Mouse (Mus musculus) R1 (cell line): Measurements from ENCODE around the gene Ptn.

Experiments
- DNase-seq: peaks from one replicate; pipeline ENCODE4 v3.0.0-alpha.2; 2018; ENCODE audit warnings: low read depth, low spot score

Ptn gene

DNA sequence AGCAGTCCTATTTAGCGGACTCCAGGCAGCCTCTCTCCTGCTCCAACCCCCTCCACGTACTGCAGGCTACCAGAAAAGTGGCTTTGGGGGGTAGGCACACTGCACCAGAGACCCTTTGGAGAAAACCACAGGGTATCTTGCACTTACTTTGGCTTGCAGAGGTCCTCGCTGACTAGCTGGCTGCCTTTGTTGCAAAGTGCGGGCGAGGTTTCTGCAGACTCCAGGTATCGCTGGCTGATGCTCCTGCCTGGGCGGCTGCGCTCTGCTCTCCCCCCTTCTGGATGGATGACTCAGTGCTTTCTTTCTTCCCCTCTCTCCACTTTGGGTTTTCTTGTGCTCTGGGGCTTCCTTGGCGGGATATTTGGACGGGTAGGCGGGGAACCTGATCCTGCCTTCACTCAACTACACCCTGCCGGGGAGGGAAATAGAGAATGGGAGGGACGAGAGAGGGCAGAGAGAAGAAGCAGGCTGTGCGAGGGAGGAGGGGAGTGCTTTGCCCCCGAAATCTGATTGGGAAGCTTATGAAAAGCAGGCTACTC lies at the start of gene Ptn:
Gene Ptn (minus strand): TSS at position 474 of the 539 bp plus-strand sequence.
- DNase-seq = peak; percentile 43

DNA sequence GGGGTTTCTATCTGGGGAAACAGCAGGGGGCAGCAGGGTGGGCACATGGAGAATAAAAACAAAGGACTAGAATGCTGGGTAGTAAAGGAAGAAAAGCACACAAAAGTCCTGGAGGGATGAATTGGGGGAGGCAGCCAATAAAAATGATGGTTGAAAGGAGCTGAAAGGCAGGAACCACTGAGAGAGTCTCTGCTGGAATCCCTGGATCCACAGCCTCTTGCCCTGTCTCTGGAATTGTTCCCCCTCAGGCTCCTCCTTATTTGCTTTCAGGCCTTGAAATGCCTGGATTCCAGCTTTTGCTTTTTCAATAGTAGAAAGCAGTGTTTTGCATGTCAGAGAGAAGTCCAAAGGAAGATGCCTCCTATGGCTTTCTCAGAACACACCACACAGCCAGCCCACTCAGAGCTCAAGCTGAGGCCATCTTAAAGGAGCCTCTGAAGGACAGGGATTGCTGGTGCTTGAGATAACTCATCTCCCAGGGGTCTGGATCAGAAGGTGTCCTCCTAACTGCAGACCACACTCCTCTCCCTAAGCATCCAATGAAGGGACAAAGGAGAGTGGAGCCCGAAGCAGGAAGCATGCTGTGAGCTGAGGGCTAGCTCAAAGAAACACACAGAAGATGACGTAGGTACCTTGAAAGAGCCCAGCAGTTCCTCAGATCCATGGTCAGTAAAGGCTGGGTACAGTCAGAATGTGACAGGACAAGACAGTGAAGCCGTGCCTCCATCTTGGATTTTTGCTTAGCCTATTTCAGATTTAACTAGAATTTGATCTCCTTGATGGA lies 48.4 kb upstream of the Ptn start:
- DNase-seq = peak; percentile 98

DNA sequence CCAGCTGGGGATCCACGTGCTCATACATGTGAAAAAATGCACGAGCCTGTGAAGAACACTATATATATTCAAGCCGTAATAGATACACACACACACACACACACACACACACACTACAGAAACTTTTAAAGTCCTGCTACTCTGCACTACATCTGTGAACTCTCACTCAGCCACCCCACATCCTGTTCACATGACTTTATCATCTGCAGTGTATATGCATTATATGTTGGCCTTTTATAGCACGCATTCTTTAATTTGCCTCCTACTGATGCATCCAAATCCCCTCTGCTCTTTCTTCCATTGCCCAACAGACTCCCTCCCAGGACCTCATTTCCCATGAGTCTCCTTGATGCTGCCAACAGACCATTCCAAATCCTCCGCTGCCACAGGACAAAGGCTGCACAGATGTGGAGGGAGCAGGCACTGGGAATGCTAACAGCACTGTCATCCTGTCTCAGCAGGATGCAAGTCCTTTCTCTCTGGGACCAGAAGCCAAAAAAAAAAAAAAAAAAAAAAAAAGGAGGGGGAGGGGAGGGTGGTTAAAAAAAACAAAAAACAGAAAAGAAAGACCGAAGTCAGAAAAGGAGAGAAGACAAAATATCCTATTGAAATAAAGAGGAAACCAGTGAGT lies 47.7 kb upstream of the Ptn start:
- peak; percentile 96 for DNase-seq

DNA sequence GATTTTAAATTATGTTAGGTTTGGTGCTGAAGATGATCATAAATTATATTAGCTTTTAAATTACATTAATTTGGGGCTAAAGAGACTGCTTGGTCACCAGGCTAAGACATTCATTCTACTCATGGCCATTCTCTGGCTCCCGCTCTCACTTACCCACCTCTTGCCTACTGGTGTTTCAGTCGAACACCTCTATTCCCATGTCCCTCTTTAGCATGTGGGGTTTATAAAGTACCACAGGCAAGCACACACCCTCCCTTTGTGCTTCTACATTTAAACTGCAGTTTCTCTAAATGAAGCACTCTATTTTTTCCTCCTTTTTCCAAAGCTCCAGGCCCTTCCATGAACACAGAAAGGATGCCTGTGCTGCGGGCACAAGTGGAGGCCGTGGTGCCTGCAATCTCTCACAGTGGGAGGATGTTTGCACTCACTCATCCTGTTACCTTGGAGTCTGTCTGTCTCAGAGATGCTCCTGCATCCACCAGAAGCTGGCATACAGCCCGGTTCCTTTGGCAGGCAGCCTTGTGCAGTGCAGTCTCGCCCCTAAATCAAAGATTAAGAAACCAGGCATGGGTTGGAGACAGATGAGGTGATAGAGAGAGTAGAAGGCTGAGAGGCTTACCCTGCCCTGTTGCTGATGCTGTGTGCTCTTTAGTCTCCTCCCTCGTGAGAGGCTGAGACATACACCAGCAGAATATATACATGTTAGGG lies 40.6 kb upstream of the Ptn start:
- DNase-seq = no peak

DNA sequence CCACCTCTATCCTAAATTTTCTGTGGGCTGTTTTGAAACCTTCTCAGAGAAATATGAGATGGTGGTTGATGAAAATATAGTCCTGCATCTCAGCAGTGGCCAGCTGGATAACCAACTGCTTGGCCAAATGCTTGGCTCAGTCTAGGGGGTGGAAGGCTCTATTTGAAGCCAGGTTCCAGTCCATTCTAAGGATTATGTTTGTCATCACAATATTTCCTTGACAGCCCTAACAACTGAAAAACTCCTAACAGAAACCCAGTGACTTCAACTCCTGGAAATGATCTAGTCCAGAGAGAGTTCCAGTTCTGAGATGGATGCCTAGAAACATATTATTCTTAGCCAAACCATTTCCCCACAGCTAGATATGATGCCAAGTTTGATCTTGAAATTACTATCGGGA lies 35.3 kb upstream of the Ptn start:
- no peak for DNase-seq

DNA sequence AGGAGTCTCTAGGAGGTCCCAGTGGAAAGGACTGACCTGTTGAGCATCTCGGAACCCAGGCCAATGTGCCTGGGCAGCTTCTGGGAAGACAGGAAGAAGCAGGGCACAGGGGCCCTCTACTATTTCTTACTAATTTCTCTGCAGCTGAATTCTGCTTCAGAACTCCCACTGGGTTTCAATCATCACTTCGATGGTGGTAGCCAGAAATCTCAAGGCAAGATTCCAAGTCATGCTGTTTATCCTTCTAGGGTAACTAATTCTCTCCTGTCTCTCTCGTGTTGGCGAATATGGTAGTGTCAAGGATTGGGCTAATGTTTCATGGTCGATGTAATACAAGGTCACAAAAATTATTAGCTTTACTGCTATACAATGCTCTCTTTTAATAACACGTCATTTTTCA lies 34.2 kb upstream of the Ptn start:
- no peak for DNase-seq

DNA sequence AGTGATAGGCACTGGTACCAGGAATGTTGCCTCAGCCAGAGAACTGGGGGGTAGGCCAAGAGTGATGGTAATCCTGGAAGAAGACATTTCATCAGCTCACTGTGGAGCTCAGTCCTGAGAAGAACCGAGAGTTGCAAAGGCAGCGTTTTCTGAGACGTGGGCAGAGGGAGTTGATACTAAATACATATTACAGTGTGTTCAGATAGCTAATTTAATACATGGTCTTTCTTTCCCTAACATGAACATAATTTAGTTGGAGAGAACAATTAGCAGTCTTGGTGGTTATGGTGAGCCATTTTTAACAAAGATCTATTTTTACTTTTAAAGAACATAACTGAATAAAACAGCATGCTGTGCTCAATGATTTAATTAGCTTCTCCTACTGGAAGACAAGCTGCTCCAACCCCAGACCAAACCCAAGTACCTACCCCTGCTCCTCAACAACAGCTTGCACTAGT lies 33.0 kb upstream of the Ptn start:
- no peak for DNase-seq

DNA sequence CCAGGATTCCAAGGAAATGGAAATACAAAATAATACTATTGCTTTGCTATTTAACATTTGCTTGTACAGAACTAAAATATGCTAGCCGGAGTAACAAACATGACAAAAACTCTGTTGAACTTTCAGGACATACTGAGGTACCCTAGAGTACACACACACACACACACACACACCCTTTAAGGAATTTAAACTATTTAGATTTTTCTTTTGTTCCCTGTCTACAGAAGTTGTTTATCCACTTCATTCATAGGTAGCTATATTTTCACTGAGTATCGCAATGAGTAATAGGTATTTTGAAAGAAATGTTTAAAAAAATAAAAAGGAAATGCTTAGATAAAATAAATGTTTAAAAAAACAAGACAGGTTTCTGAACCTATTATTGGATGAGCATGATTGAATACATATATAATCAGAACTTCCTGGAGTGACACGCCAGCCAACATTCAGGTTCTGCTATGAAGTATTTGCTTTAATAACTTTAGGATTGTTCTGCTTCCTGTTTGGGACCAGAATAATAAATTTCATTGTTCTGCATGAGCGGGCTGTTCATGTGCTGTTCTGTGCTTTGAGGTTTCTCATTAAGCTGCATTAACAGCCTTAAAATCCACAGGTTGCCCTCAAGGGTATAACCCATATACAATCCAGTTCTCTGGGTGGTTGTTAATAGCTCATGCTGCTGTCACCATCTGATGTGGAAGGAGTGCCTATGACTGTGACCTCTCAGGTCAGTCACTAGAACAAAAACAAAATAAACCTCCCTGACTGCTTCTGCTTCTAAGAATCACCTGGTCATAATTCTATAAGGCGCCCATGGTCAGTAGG lies 32.3 kb upstream of the Ptn start:
- no peak for DNase-seq

DNA sequence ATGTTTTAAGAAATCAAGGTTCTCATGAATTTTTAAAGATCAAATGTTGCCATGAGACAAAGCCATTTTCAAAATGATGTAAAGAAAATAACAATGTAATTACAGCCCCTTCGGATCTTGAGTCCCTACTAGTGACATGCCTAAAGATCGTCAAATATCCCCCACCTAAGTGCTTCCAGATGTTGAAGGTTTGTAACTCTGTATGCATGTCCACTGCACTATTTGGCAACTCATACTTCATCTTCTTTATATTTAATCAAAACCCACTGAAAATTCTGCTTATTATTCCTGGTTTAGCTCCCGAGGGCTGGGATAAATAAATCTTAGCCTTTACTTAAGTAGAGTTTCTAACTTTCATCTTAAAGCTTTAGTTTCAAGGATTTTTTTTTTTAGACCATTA lies 31.7 kb upstream of the Ptn start:
- DNase-seq = no peak

DNA sequence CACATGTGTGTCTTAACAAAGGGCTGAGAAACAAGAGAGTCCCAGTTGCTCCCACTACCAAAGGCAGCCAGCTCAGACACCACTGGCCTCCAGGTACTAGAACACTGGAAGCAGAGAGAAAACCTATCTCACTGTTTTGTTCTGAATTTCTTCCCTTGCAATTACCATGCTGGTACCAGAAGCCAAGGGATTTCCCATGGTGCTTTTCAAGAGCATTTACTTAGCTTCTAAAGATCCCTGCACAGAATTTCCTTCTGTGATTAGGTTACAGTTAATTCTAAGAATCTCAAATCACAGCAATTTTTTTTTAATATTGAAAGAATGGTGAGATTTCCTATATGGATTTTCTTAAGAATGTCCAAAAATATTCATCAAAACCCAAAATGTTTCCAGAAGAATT lies 31.2 kb upstream of the Ptn start:
- no peak for DNase-seq

DNA sequence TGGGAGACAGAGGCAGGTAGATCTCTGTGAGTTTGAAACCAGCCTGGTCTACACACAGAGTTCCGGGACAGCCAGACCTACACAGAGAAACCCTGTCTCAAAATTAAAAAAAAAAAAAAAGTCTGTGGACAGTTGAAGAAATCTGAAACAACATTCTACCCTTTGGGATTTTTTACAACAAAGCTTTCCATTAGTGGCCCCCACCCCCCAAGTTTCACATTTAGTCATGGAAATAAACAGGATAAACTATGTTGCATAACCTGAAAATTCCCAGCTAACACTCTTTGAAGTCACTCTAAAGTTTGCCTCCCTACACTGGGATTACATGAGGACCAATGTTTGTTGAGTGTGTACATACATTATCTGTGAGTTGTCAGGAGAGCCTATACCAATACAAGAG lies 28.7 kb upstream of the Ptn start:
- DNase-seq = no peak

DNA sequence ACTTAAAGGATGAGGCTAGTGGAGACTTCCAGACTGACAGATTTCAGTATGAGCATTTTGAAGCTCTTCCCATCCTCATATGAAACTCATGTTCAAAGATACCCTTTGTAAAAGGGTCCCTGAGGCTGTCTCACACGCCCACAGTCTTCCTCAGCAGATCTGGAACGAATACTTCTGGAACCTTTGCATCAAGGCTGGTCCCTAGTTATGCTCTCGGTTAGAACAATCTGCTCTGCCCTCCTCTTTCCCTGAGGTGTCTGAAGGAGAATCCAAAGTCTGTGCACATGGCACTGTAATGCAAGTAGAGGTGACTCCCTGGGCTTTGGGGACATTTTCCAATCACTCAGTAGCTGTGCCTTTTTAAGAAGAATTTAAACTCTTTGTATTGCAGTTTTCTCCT lies 25.3 kb upstream of the Ptn start:
- DNase-seq = no peak

DNA sequence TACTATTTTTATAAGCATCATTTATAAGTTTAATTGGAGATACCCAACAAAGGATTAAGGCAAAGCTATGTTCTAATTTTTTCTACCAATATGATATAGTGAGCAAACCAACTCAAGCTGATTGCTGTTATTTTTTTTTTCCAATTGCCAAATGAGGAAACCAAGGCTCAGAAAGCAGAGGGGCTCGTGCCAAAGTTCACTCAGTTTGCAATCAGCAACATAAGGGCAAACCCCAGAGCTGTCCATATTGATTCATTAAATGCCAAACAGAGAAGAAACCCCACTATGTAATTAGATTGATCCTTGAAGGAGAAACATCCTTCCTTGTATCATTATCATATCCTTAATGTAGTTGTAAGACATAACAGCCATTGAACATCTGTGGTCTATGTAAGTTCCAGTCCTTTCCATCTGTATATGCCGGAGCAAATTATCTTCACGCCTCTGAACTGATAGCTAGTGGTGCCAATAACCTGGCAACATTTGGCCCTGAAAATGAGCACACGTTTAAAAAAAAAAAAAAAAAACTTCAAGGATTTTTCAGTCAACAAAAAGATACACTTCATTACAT lies 24.8 kb upstream of the Ptn start:
- DNase-seq = no peak

DNA sequence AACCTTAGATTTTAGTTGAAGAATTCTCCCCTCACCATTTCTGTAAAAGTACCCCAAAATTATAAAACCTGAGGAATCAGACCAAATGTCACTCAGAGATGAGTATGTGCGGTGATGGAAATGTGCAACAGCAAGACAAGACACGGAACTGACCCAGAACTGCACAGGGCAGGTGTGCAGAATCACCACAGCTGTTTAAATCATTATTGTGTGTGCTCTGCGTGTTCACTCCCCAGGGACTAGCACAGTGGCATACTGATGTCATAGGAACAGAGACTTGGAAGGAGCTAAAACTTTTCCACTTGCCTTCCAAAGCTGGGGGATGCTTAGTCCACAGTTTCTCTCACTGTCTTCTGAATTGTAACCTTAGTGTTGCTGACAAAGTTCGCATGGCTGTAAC lies 22.7 kb upstream of the Ptn start:
- no peak for DNase-seq

DNA sequence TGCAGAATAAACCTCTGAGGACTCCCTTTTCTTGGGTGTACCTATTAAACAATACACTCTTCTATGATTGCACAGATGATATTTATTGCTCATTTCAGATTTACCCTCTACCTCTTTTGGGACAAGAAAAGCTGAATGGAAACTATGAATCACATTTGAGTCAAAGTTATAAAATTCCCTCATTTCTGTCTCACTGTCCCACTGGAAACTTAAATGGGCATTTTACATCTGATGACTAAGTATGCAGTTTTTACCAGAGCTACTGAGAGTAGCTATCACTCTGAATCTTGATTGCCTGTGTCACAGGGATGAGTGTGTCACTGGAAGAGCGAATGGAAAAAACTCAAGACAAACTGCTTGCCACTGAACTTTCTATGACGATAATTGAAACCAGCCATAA lies 22.2 kb upstream of the Ptn start:
- no peak for DNase-seq

DNA sequence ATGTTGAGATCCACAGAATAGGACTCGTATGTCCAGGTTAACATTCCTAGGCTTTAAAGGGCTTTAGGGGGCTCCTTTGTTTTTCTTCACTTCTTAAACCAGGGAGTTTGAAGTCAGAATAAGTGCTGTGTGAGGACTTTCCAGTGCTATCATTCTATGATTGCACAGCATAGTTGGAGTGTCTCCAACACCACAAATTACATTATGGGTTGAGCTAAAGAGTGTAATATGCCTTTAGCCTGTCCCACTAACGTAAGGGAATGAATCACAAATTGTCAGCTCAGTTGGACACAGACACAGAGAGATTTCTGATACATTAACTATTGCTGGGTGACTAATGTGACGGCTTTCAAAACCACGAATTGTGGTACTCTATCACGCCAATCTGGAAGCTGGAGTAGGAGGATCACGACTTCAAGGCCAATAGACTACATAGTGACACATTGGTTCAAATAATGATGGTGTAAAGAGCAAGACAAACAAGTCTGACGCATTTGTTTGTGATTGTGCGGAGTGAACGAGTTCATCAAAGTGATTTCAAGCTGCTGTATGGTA lies 20.4 kb upstream of the Ptn start:
- DNase-seq = no peak

DNA sequence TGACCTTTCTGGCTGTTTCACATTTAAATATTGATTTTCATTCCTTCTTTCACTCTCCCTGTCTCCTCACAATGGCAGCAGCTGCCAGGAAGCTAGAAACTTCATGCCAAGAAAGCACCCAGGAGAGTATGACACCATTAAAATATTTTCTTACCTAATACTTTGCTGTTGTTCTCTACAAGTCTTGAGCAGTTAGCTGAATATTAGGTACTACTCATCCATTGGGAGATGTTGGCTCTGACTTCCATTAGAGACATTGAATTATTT lies 9.7 kb upstream of the Ptn start:
- DNase-seq = no peak

DNA sequence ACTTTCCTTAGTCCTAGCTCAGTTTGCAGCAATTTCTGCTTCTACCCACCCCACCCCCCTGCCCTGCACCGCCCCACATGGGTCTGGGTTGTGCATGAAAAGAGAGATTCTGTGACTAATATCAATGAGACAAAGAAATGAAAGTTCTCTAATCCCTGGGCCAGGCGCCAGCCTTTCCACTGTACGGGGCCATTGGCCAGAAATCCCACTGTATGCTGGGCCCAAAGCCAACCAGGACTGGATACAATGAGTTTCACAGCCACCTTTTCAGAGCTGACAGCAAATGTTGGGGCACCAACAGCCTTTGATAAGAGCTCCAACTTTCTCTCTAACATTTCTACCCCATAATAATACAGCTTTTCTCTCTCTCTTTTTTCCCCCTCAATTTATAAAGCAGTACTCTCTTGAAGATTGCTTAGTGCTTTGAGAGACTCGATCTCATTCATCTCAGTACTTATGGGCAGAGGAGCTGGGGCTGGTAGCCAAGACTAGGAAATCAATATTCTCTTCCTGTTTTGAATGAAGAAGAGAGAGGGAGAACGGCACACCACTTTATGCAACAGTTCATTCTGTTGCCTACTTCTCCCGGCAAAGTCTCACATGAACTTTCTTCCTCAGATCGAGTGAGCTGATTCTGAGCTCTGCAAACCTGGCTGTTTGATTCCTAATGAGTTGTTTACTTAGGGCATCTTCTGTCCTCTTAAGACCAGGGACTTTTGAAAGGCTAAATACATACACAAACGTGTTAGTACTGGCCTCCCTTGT lies 9.2 kb upstream of the Ptn start:
- no peak for DNase-seq

DNA sequence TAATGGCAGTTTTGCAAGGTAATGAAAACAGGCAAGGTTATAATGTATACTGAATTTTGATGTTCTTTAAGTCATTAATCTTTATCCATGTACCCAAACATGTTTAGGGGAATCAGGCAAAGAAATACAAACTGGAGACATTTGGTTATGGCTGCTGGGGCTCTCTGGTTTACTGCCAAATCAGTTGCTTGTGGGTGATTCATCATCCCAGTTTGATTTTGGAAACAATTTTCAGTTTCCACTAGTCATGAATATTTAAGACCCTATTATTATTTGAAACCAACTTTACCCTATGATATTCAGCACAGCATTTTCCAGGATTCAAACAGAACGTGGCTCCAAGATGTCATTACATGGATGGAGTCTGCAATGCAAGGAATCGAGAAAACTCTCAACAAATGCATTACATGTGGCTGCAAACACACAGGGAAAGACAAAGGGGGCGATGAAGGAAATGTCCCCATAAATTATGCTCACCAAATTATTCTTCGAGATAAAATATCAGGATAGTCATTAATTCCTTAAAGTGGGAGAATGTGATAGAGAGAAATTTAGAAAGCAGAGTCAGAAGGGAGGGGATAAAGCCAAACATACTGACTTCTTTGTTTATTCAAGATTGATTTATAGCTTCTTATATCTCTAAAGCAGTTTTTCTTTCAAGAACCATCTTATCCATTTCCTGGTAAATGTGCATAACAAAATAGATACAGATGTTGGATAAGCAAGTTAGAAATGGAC lies 8.4 kb upstream of the Ptn start:
- DNase-seq = no peak

DNA sequence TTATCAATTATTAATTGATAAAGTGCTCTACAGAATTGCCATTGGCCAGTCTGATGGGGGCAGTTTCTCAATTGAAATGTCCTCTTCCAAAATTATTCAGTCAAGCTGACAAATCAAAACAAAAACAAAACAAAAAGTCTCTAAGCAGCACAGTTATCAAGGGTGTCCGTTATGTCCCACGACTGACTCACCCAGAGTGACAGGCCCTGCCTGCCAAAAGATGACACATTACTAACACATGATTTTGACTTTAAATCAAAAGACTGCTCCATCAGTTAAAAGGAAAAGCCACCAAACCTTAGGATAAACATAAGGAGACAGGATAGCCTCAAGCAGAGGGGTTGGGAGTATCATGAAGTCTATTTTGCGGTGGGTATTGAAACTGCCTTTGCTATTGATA lies 6.6 kb upstream of the Ptn start:
- DNase-seq = no peak
